Comparison of ENCODE assay signal across 8 mouse cellular contexts in genomic region chr11:21091428-21092405, GRCm38 (mm10). TPM values are rescaled to one million over a fixed set of nuclear protein-coding genes. Genes with fewer than 3 reads are reported as not detected.
DNase-seq lines count a peak whose midpoint lies in the region; ATAC-seq and TF ChIP-seq lines count a peak whose summit lies in the region.

No protein-coding gene starts in this region.

- H3K4me3 ChIP-seq in E14TG2a.4 (replicated peaks; ENCODE audit: low read length), result peak overlapping the region; percentile 92
- peak overlapping the region; percentile 96 for H3K4me3 ChIP-seq in erythroblast, embryonic 14.5 days (replicated peaks)
- H3K4me3 ChIP-seq in heart, embryonic 13.5 days, result peak overlapping the region; percentile 97
- peak overlapping the region; percentile 94 for H3K4me3 ChIP-seq in neural tube, embryonic 14.5 days (ENCODE audit: low read depth, low read length)

- under 1% methylated on average over 95 of the region's 99 CpGs for WGBS in heart, embryonic 13.5 days
- WGBS in neural tube, embryonic 14.5 days, result under 1% methylated on average over 85 of the region's 99 CpGs

- ATAC-seq in heart, embryonic 13.5 days (ENCODE audit: extremely low read depth, insufficient number of reproducible peaks, low FRiP score, low TSS enrichment), result peak; percentile 62
- peak; percentile 78 for ATAC-seq in neural tube, embryonic 14.5 days (ENCODE audit: low read depth)

- no peaks in the 10 kb centered on the region for H3K9me3 ChIP-seq in E14TG2a.4 (ENCODE audit: low read length)
- H3K9me3 ChIP-seq in erythroblast, embryonic 14.5 days (ENCODE audit: control insufficient read depth, low read length), result no peaks in the 10 kb centered on the region
- no peaks in the 10 kb centered on the region for H3K9me3 ChIP-seq in heart, embryonic 13.5 days
- no peaks in the 10 kb centered on the region for H3K9me3 ChIP-seq in neural tube, embryonic 14.5 days (ENCODE audit: control insufficient read depth, low read length)

- peak; percentile 78 for DNase-seq in brain, adult 2 months (ENCODE audit: low read depth, low spot score)
- peak; percentile 62 to 81 for DNase-seq in kidney, postnatal 36 days
- DNase-seq in lung, adult 18-20 months, result peak; percentile 68 to 76
- DNase-seq in thymus, postnatal 10 days (ENCODE audit: low spot score in 2 of 2), result peak; percentile 65 to 71

- no peaks in the 10 kb centered on the region for H3K36me3 ChIP-seq in E14TG2a.4 (ENCODE audit: insufficient read depth, low read length)
- peaks cover 9% of the 10 kb centered on the region for H3K36me3 ChIP-seq in erythroblast, embryonic 14.5 days (ENCODE audit: control insufficient read depth)
- peaks cover 3% of the 10 kb centered on the region; the same call in 1 of the 2 replicates for H3K36me3 ChIP-seq in heart, embryonic 13.5 days
- H3K36me3 ChIP-seq in neural tube, embryonic 14.5 days (ENCODE audit: control insufficient read depth, insufficient read depth, low read length), result no peaks in the 10 kb centered on the region

- H3K9ac ChIP-seq in heart, embryonic 13.5 days, result peak overlapping the region; percentile 99
- H3K9ac ChIP-seq in neural tube, embryonic 14.5 days (replicated peaks; ENCODE audit: low read depth, low read length), result peak overlapping the region; percentile 99

- peak overlapping the region; percentile 80 for H3K4me2 ChIP-seq in heart, embryonic 13.5 days
- H3K4me2 ChIP-seq in neural tube, embryonic 14.5 days (ENCODE audit: low read depth, low read length), result peak overlapping the region; percentile 92

- H3K27ac ChIP-seq in heart, embryonic 13.5 days (replicated peaks), result peak overlapping the region; percentile 100
- H3K27ac ChIP-seq in neural tube, embryonic 14.5 days (ENCODE audit: low read depth, low read length), result peak overlapping the region; percentile 100

- no peaks in the 10 kb centered on the region for H3K27me3 ChIP-seq in E14TG2a.4 (ENCODE audit: insufficient read depth, low read length)
- peaks cover 12% of the 10 kb centered on the region; the same call in 1 of the 2 replicates for H3K27me3 ChIP-seq in erythroblast, embryonic 14.5 days (ENCODE audit: control insufficient read depth)
- no peaks in the 10 kb centered on the region for H3K27me3 ChIP-seq in heart, embryonic 13.5 days (replicated peaks)
- no peaks in the 10 kb centered on the region for H3K27me3 ChIP-seq in neural tube, embryonic 14.5 days (ENCODE audit: control insufficient read depth, insufficient read depth, low read length)

- no peak for TF ChIP-seq CTCF in E14TG2a.4 (conservative IDR thresholded peaks at IDR 0.05; ENCODE audit: low read length)

- peaks cover 27% of the 10 kb centered on the region for H3K4me1 ChIP-seq in E14TG2a.4 (replicated peaks; ENCODE audit: low read depth, low read length)
- peaks cover 37% of the 10 kb centered on the region for H3K4me1 ChIP-seq in erythroblast, embryonic 14.5 days (ENCODE audit: control insufficient read depth)
- H3K4me1 ChIP-seq in heart, embryonic 13.5 days, result peaks cover 19% of the 10 kb centered on the region
- H3K4me1 ChIP-seq in neural tube, embryonic 14.5 days (ENCODE audit: control insufficient read depth, insufficient read depth, low read length), result peaks cover 10% of the 10 kb centered on the region; the same call in 1 of the 2 replicates

RNA-seq across cellular contexts. Expression of gene Peli1, which starts 0.6 kb away (rescaled TPM):
- polyA plus RNA-seq in erythroblast, embryonic 14.5 days (2012), result 1.3 and 1.4 TPM in 2 replicates
- polyA plus RNA-seq in heart, embryonic 13.5 days (2015; fragmentation: Nextera tagmentation; extraction: Ambion mirVana), result 21.1 and 21.6 TPM in 2 replicates
- polyA plus RNA-seq in neural tube, embryonic 14.5 days (2014; fragmentation: Nextera tagmentation; extraction: Ambion mirVana), result 84.6 and 98.1 TPM in 2 replicates

Comparison
In these comparisons a context has a peak if more than half of its experiments do, and no peak if none do; other contexts are left out.
1. Peak in every context shown above with its lines: DNase-seq, ATAC-seq, H3K4me3 ChIP-seq and H3K27ac ChIP-seq.